Mouse (Mus musculus) intestine, embryonic 14.5 days (tissue): ENCODE data around the gene Cactin. TPM values are rescaled to one million over a fixed set of nuclear protein-coding genes. Genes with fewer than 3 reads are reported as not detected.

Experiments
- ATAC-seq: fragments of 200-750 bp; cut with Nextera tagmentation; replicated peaks from 2 replicates; pipeline ENCODE4 v1.8.0; 2017; ENCODE audit warnings: low read depth, moderate number of reproducible peaks, moderate TSS enrichment, moderate library complexity; ENCODE audit not compliant: low FRiP score, low TSS enrichment
- DNase-seq: peaks from one replicate; pipeline ENCODE4 v3.0.0-alpha.2; 2018; ENCODE audit warnings: low spot score
- H3K27ac ChIP-seq: fragments of 300-500 bp; sonication (generic); 2 replicates; pipeline ENCODE4 v1.5.1; 2014; ENCODE audit warnings: low read depth, mild to moderate bottlenecking, control low read depth
- H3K27me3 ChIP-seq: fragments of 300-500 bp; sonication (generic); replicated peaks from 2 replicates; pipeline ENCODE4 v1.6.1; 2014; ENCODE audit warnings: low read length, control low read depth; ENCODE audit not compliant: control insufficient read depth, insufficient read depth
- H3K36me3 ChIP-seq: fragments of 300-500 bp; sonication (generic); 2 replicates; pipeline ENCODE4 v1.6.1; 2014; ENCODE audit warnings: low read length, control low read depth; ENCODE audit not compliant: control insufficient read depth, insufficient read depth
- H3K4me1 ChIP-seq: fragments of 300-500 bp; sonication (generic); replicated peaks from 2 replicates; pipeline ENCODE4 v1.6.1; 2014; ENCODE audit warnings: low read length, control low read depth, mixed read lengths; ENCODE audit not compliant: control insufficient read depth, insufficient read depth
- H3K4me2 ChIP-seq: fragments of 300-500 bp; sonication (generic); 2 replicates; pipeline ENCODE4 v1.6.1; 2014; ENCODE audit warnings: low read length
- H3K4me3 ChIP-seq: fragments of 300-500 bp; sonication (generic); 2 replicates; pipeline ENCODE4 v1.5.1; 2014; ENCODE audit warnings: low read depth, low read length, control low read depth, mixed read lengths
- H3K9ac ChIP-seq: fragments of 300-500 bp; sonication (generic); 2 replicates; pipeline ENCODE4 v1.6.1; 2014; ENCODE audit warnings: mild to moderate bottlenecking, low read length
- H3K9me3 ChIP-seq: fragments of 300-500 bp; sonication (generic); 2 replicates; pipeline ENCODE4 v1.6.1; 2016; ENCODE audit warnings: low read length, control low read depth; ENCODE audit not compliant: control insufficient read depth
- WGBS: fragments of 180-500 bp; shearing (Covaris S2); extraction: QIAGEN DNeasy Blood & Tissue Kit; methylation state at CpG from one replicate; pipeline ENCODE4 v1.1.7; 2014; 5-methylcytosine and 5-hydroxymethylcytosine counted together
- polyA plus RNA-seq: library from polyadenylated mRNA; unstranded; fragments of >200 nt; fragmentation: Nextera tagmentation; extraction: Ambion mirVana; gene quantifications from 2 replicates; pipeline ENCODE4 v1.2.1, GENCODE M21; 2014

Gene Cactin
- polyA plus RNA-seq, 1 experiment from 2014 or later: 27.7 TPM

GRCm38 (mm10) chr10:81293334-81294030 lies 27.4 kb upstream of the Cactin start:
- H3K36me3 ChIP-seq: no peaks in the 10 kb centered on the region
- peak overlapping the region; percentile 83 for H3K9ac ChIP-seq
- H3K4me1 ChIP-seq: peaks cover 30% of the 10 kb centered on the region
- peaks cover 20% of the 10 kb centered on the region; the same call in 1 of the 2 replicates for H3K27me3 ChIP-seq
- ATAC-seq: no peak
- H3K4me3 ChIP-seq: peak overlapping the region; percentile 90
- H3K4me2 ChIP-seq: peak overlapping the region; percentile 99
- no peak for DNase-seq
- WGBS: 2% methylated on average over 25 of the region's 25 CpGs
- no peaks in the 10 kb centered on the region for H3K9me3 ChIP-seq
- H3K27ac ChIP-seq: peak overlapping the region; percentile 81

- peaks cover 36% of the 10 kb centered on the region for H3K4me1 ChIP-seq
- H3K27me3 ChIP-seq: peaks cover 20% of the 10 kb centered on the region; the same call in 1 of the 2 replicates
- 45% methylated on average over 8 of the region's 8 CpGs for WGBS
- DNase-seq (no peak), ATAC-seq (no peak)
- H3K9me3 ChIP-seq: no peaks in the 10 kb centered on the region
- H3K27ac ChIP-seq: no peak overlapping the region
- no peaks in the 10 kb centered on the region for H3K36me3 ChIP-seq
- H3K9ac ChIP-seq: peak overlapping the region; percentile 83
- H3K4me2 ChIP-seq: peak overlapping the region; percentile 99
- peak overlapping the region; percentile 90; the same call in 1 of the 2 replicates for H3K4me3 ChIP-seq
Observed at GRCm38 (mm10) chr10:81294442-81294841, 26.5 kb upstream of the Cactin start.

GRCm38 (mm10) chr10:81295185-81295584 lies 25.7 kb upstream of the Cactin start:
- Histone ChIP-seq H3K4me1 (peaks cover 42% of the 10 kb centered on the region), H3K27me3 (peaks cover 13% of the 10 kb centered on the region; the same call in 1 of the 2 replicates), H3K4me3 (no peak overlapping the region), H3K27ac (no peak overlapping the region), H3K9me3 (no peaks in the 10 kb centered on the region), H3K9ac (no peak overlapping the region), H3K4me2 (no peak overlapping the region), H3K36me3 (no peaks in the 10 kb centered on the region)
- no peak for DNase-seq
- no peak for ATAC-seq
- 88% methylated on average over 6 of the region's 6 CpGs for WGBS

GRCm38 (mm10) chr10:81297246-81297645 lies 23.7 kb upstream of the Cactin start:
- Histone ChIP-seq H3K4me1 (peaks cover 36% of the 10 kb centered on the region), H3K9ac (no peak overlapping the region), H3K36me3 (no peaks in the 10 kb centered on the region), H3K27ac (peak overlapping the region; percentile 51; the same call in 1 of the 2 replicates), H3K9me3 (no peaks in the 10 kb centered on the region), H3K27me3 (no peaks in the 10 kb centered on the region), H3K4me3 (no peak overlapping the region), H3K4me2 (no peak overlapping the region)
- no peak for ATAC-seq
- WGBS: 74% methylated on average over 6 of the region's 6 CpGs
- DNase-seq: no peak

GRCm38 (mm10) chr10:81297845-81298244 lies 23.1 kb upstream of the Cactin start:
- no peak overlapping the region for H3K9ac ChIP-seq
- H3K4me2 ChIP-seq: no peak overlapping the region
- DNase-seq (no peak), ATAC-seq (no peak)
- H3K36me3 ChIP-seq: no peaks in the 10 kb centered on the region
- 33% methylated on average over 10 of the region's 10 CpGs for WGBS
- H3K27ac ChIP-seq: peak overlapping the region; percentile 51; the same call in 1 of the 2 replicates
- no peak overlapping the region for H3K4me3 ChIP-seq
- H3K9me3 ChIP-seq: no peaks in the 10 kb centered on the region
- H3K27me3 ChIP-seq: no peaks in the 10 kb centered on the region
- peaks cover 41% of the 10 kb centered on the region for H3K4me1 ChIP-seq

GRCm38 (mm10) chr10:81298369-81299100 lies 22.4 kb upstream of the Cactin start:
- Histone ChIP-seq H3K4me3 (no peak overlapping the region), H3K27me3 (no peaks in the 10 kb centered on the region), H3K4me2 (no peak overlapping the region), H3K9ac (no peak overlapping the region), H3K4me1 (peaks cover 48% of the 10 kb centered on the region), H3K9me3 (no peaks in the 10 kb centered on the region), H3K36me3 (no peaks in the 10 kb centered on the region), H3K27ac (no peak overlapping the region; the same call in 1 of the 2 replicates)
- 91% methylated on average over 17 of the region's 17 CpGs for WGBS
- ATAC-seq: no peak
- no peak for DNase-seq

GRCm38 (mm10) chr10:81299585-81300351 lies 21.1 kb upstream of the Cactin start:
- Histone ChIP-seq H3K4me1 (peaks cover 41% of the 10 kb centered on the region), H3K9me3 (no peaks in the 10 kb centered on the region), H3K4me3 (no peak overlapping the region), H3K4me2 (no peak overlapping the region), H3K27ac (no peak overlapping the region), H3K27me3 (no peaks in the 10 kb centered on the region), H3K36me3 (no peaks in the 10 kb centered on the region), H3K9ac (no peak overlapping the region)
- ATAC-seq (no peak), DNase-seq (no peak)
- WGBS: 84% methylated on average over 14 of the region's 14 CpGs

- Histone ChIP-seq H3K4me2 (no peak overlapping the region), H3K4me1 (peaks cover 35% of the 10 kb centered on the region), H3K27me3 (no peaks in the 10 kb centered on the region), H3K9ac (no peak overlapping the region), H3K36me3 (no peaks in the 10 kb centered on the region), H3K4me3 (no peak overlapping the region), H3K9me3 (no peaks in the 10 kb centered on the region), H3K27ac (0 out of 2 replicates have a peak overlapping the region, but pooled peaks have one; percentile 27)
- DNase-seq (no peak), ATAC-seq (no peak)
- WGBS: 74% methylated on average over 9 of the region's 9 CpGs
Observed at GRCm38 (mm10) chr10:81300352-81300907, 20.5 kb upstream of the Cactin start.
